In the genomic region with DNA sequence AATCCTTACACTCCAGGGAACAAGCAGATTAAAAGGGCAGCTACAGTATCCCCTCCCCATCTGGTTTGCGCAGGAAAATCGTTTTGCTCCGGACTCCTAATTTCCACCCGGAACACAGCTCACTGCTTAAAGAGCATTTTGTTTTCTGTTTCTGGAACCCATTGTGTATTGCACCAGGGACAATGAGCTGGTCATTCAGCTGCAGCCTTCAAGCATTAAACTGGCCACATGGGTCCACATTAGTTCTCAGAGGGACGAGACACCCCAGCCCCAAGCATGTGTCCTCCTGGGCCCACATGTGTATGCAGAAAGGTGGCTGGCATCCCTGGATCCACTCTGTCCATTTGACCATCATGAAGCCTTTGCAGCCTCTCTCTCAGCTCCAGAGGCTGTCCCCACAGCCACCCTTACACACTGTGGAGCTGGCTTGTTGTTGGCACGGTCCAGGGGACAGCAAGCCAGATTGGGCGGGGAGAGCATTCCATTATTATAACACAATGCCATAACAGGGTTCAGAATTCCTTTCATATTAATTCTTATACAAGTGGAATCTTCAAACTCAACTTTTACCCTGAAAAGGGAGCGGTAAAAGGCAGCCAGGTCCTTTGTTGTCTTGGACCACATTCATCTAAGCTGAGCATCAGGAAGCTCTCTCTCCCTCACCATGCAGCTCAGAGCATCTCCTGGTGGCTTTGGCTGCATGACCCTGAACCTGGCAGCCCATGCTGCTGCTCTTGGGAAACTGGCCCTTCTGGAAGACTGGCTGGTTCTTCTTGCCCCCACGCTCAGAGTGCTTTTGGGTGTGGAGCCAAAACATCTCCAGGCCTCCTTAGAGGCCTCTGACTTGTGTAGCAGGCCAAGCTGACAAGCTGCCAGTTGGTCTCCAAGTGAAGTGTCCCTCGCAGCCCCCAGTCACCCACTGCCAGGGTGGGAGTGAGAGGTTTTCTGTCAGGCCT, we compare ENCODE assay signal across 8 mouse cellular contexts.
DNase-seq lines count a peak whose midpoint lies in the region; TF ChIP-seq lines count a peak whose summit lies in the region.
"Had no signal": no experiment of that assay in that cellular context is flagged by ENCODE, and none has a peak within 500 bp of the region (broad histone marks: within the 10 kb centered on the region; RNA-seq: fewer than 3 reads in every experiment).

No protein-coding gene starts in this region.

- H3K4me1 ChIP-seq in testis, adult 2 months (ENCODE audit: control insufficient read depth, insufficient read depth, low read length), result no peaks in the 10 kb centered on the region
- peaks cover 48% of the 10 kb centered on the region for H3K4me1 ChIP-seq in embryonic facial prominence, embryonic 10.5 days
- H3K4me1 ChIP-seq: liver, embryonic 15.5 days had no signal

- H3K27ac ChIP-seq in testis, adult 2 months (ENCODE audit: control insufficient read depth, insufficient read depth, low read depth, low read length), result no peak overlapping the region
- H3K27ac ChIP-seq in embryonic facial prominence, embryonic 10.5 days (replicated peaks), result peak overlapping the region; percentile 54
- H3K27ac ChIP-seq: liver, embryonic 15.5 days had no signal

- TF ChIP-seq POLR2A in testis, adult 2 months (IDR thresholded peaks at IDR 0.05; ENCODE audit: control insufficient read depth, low read depth, low read length), result peak; percentile 42; the same call in 1 of the 2 replicates

- H3K27me3 ChIP-seq in testis, adult 2 months (ENCODE audit: control insufficient read depth, insufficient read depth, low read length), result no peaks in the 10 kb centered on the region
- peaks cover 17% of the 10 kb centered on the region; the same call in 1 of the 2 replicates for H3K27me3 ChIP-seq in embryonic facial prominence, embryonic 10.5 days (replicated peaks; ENCODE audit: low read depth, poor library complexity, severe bottlenecking)
- H3K27me3 ChIP-seq: liver, embryonic 15.5 days had no signal

- no peaks in the 10 kb centered on the region for H3K9me3 ChIP-seq in embryonic facial prominence, embryonic 10.5 days
- H3K9me3 ChIP-seq: liver, embryonic 15.5 days had no signal

- TF ChIP-seq CTCF in testis, adult 2 months (IDR thresholded peaks at IDR 0.05; ENCODE audit: control insufficient read depth, insufficient read depth, insufficient replicate concordance, low read depth, low read length), result no peak

- intact Hi-C loops in heart, postnatal 10 days (cut with DNase I), result loop anchor here (5.0 to 10.0 kb wide), 3 partner anchors 101 to 374 kb away; a partner anchor contains a TSS

- no peak for DNase-seq in testis, postnatal 14 days (ENCODE audit: low spot score)
- no peak for DNase-seq in embryonic facial prominence, embryonic 10.5 days (ENCODE audit: low spot score)
- DNase-seq in heart, postnatal 10 days, result peak; percentile 79 to 82
- peak; percentile 68 for DNase-seq in lung, postnatal 14 days
- no peak for DNase-seq in thymus, adult 18-20 months
- DNase-seq in MN1 (ENCODE audit: low spot score), result no peak

- H3K4me3 ChIP-seq in testis, adult 2 months (ENCODE audit: control insufficient read depth, low read depth, low read length), result peak overlapping the region; percentile 59
- no peak overlapping the region for H3K4me3 ChIP-seq in embryonic facial prominence, embryonic 10.5 days
- H3K4me3 ChIP-seq: liver, embryonic 15.5 days had no signal

- 81% methylated on average over 10 of the region's 10 CpGs for WGBS in embryonic facial prominence, embryonic 10.5 days

- no peaks in the 10 kb centered on the region for H3K36me3 ChIP-seq in testis, adult 2 months (ENCODE audit: control insufficient read depth, insufficient read depth, low read length)
- H3K36me3 ChIP-seq in embryonic facial prominence, embryonic 10.5 days (replicated peaks), result no peaks in the 10 kb centered on the region
- H3K36me3 ChIP-seq: liver, embryonic 15.5 days had no signal

Comparison
In these comparisons a context has a peak if more than half of its experiments do, and no peak if none do; other contexts are left out.
1. DNase-seq: peak in heart, postnatal 10 days (2 of 2) and lung, postnatal 14 days (single experiment); none in testis, postnatal 14 days (single experiment), embryonic facial prominence, embryonic 10.5 days (single experiment), thymus, adult 18-20 months (0 of 2) and MN1 (single experiment).